Mouse (Mus musculus) heart, postnatal 0 days (tissue): Measurements from ENCODE around the gene Atp13a1. TPM values are rescaled to one million over a fixed set of nuclear protein-coding genes. Genes with fewer than 3 reads are reported as not detected.

ENCODE experiments used
- ATAC-seq: fragments of 200-750 bp; cut with Nextera tagmentation; 2 replicates; pipeline ENCODE4 v1.8.0; 2017; ENCODE audit warnings: low read depth, moderate number of reproducible peaks, moderate library complexity; ENCODE audit not compliant: insufficient read depth
- DNase-seq: peaks from one replicate; pipeline ENCODE4 v3.0.0-alpha.2; 2016; ENCODE audit warnings: low spot score
- H3K27ac ChIP-seq: fragments of 300-500 bp; sonication (generic); 2 replicates; pipeline ENCODE4 v1.5.1; 2014; ENCODE audit warnings: low read depth, mild to moderate bottlenecking
- H3K27me3 ChIP-seq: fragments of 300-500 bp; sonication (generic); 2 replicates; pipeline ENCODE4 v1.6.1; 2014; ENCODE audit warnings: low read length, mixed read lengths; ENCODE audit not compliant: control insufficient read depth, insufficient read depth
- H3K36me3 ChIP-seq: fragments of 300-500 bp; sonication (generic); replicated peaks from 2 replicates; pipeline ENCODE4 v1.6.1; 2014; ENCODE audit warnings: low read length, mixed read lengths; ENCODE audit not compliant: control insufficient read depth, insufficient read depth
- H3K4me1 ChIP-seq: fragments of 300-500 bp; sonication (generic); 2 replicates; pipeline ENCODE4 v1.6.1; 2014; ENCODE audit warnings: antibody characterized with exemption; ENCODE audit not compliant: control insufficient read depth, insufficient read depth
- H3K4me2 ChIP-seq: fragments of 300-500 bp; sonication (generic); 2 replicates; pipeline ENCODE4 v1.6.1; 2014; ENCODE audit warnings: low read depth, mild to moderate bottlenecking, low read length, moderate library complexity
- H3K4me3 ChIP-seq: fragments of 300-500 bp; sonication (generic); 2 replicates; pipeline ENCODE4 v1.5.1; 2014; ENCODE audit warnings: low read depth, low read length
- H3K9ac ChIP-seq: fragments of 300-500 bp; sonication (generic); replicated peaks from 2 replicates; pipeline ENCODE4 v1.6.1; 2014; ENCODE audit warnings: low read depth, low read length, mixed read lengths
- H3K9me3 ChIP-seq: fragments of 300-500 bp; sonication (generic); replicated peaks from 2 replicates; pipeline ENCODE4 v1.6.1; 2016; ENCODE audit warnings: low read length; ENCODE audit not compliant: control insufficient read depth
- CTCF ChIP-seq: IDR thresholded peaks from 2 replicates; pipeline ENCODE4 v1.5.1; 2016; ENCODE audit warnings: antibody characterized with exemption, control low read depth, low read depth
- EP300 ChIP-seq: IDR thresholded peaks from 2 replicates; pipeline ENCODE4 v1.6.1; 2016; ENCODE audit warnings: antibody characterized with exemption, low read depth
- WGBS: fragments of 180-500 bp; shearing (Covaris S2); extraction: QIAGEN DNeasy Blood & Tissue Kit; methylation state at CpG from one replicate; pipeline ENCODE4 v1.1.7; 2014; 5-methylcytosine and 5-hydroxymethylcytosine counted together
- polyA plus RNA-seq: library from polyadenylated mRNA; unstranded; fragments of >200 nt; fragmentation: Nextera tagmentation; extraction: Ambion mirVana; gene quantifications from 2 replicates; pipeline ENCODE4 v1.2.1, GENCODE M21; 2015
- total RNA-seq: library from RNA; depleted of rRNA; stranded (reverse); fragments of >200 nt; gene quantifications from 2 replicates; pipeline ENCODE4 v1.2.3, GENCODE M21; 2014; ENCODE audit warnings: low replicate concordance

Gene Atp13a1
- total and polyA plus RNA-seq, 2 experiments from 2014 or later: 13.5 to 44.0 TPM

GRCm38 (mm10) chr8:69777111-69777510 lies 13.9 kb upstream of the Atp13a1 start:
- 62% methylated on average over 7 of the region's 12 CpGs for WGBS
- H3K9me3 ChIP-seq: no peaks in the 10 kb centered on the region
- H3K4me2 ChIP-seq: no peak overlapping the region
- DNase-seq: no peak
- H3K4me3 ChIP-seq: no peak overlapping the region
- peaks cover 19% of the 10 kb centered on the region; the same call in 1 of the 2 replicates for H3K4me1 ChIP-seq
- H3K27me3 ChIP-seq: no peaks in the 10 kb centered on the region
- H3K9ac ChIP-seq: no peak overlapping the region
- TF ChIP-seq EP300: no peak
- TF ChIP-seq CTCF: no peak
- no peak overlapping the region for H3K27ac ChIP-seq
- ATAC-seq: no peak
- H3K36me3 ChIP-seq: 0 out of 2 replicates have a peak, but pooled peaks cover 3% of the 10 kb centered on the region

GRCm38 (mm10) chr8:69789105-69789504 lies 1.9 kb upstream of the Atp13a1 start:
- Histone ChIP-seq H3K27me3 (no peaks in the 10 kb centered on the region), H3K9ac (no peak overlapping the region), H3K9me3 (no peaks in the 10 kb centered on the region), H3K27ac (no peak overlapping the region), H3K4me3 (no peak overlapping the region), H3K4me1 (peaks cover 18% of the 10 kb centered on the region), H3K36me3 (peaks cover 7% of the 10 kb centered on the region; the same call in 1 of the 2 replicates), H3K4me2 (no peak overlapping the region)
- no peak for TF ChIP-seq CTCF
- TF ChIP-seq EP300: no peak
- ATAC-seq: no peak
- WGBS: 83% methylated on average over 5 of the region's 5 CpGs
- DNase-seq: no peak

DNA sequence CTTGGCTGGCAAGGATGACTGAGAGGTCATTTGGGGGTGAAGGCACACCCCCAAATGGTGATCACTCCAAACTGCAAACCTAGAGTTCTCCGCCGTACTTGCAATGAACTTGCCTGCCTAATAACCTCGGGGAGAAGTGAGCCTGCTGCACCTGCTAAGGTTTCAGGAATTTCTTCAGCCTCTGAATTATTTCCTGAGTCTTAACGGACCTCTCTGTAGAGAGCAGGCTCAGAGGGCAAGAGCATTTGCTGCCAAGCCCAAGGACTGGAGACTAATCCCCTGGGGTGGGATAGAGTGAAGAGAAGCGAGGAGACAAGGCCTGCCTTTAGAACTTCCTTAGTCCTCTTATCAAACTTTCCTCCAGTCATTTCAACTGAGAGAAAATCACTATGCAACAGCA lies 1.2 kb upstream of the Atp13a1 start:
- no peak overlapping the region for H3K4me3 ChIP-seq
- DNase-seq: no peak

DNA sequence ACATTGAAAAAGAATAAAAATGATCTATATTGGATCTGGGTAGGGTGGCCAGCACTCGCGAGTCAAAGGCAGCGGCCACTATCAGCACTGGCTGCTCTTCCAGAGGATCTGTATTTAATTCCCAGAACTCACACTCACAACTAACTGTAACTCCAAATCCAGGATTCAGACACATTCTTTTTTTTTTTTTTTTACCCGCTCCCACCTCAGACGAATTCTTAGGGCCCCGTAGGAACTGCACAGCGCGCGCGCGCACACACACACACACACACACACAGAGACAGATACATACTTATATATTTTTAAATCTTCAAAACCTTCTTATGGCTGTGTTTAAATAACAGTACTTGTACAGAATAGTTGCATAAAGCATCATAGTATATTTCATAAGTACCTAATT lies 599 bp upstream of the Atp13a1 start:
- ATAC-seq (no peak), DNase-seq (no peak)
- H3K27me3 ChIP-seq: no peaks in the 10 kb centered on the region

More for the DNA sequence above, 1.2 kb upstream of the Atp13a1 start:
- no peaks in the 10 kb centered on the region for H3K27me3 ChIP-seq
- peaks cover 13% of the 10 kb centered on the region for H3K36me3 ChIP-seq
- H3K9me3 ChIP-seq: no peaks in the 10 kb centered on the region
- H3K9ac ChIP-seq: peak overlapping the region; percentile 94; the same call in 1 of the 2 replicates
- WGBS: 66% methylated on average over 5 of the region's 5 CpGs
- H3K4me1 ChIP-seq: peaks cover 18% of the 10 kb centered on the region
- ATAC-seq: no peak
- no peak for TF ChIP-seq CTCF
- no peak for TF ChIP-seq EP300
- H3K4me2 ChIP-seq: no peak overlapping the region
- no peak overlapping the region for H3K27ac ChIP-seq

GRCm38 (mm10) chr8:69791415-69792068 lies 579 bp downstream of the Atp13a1 start:
- Histone ChIP-seq H3K4me3 (peak overlapping the region; percentile 98), H3K4me2 (peak overlapping the region; percentile 97), H3K4me1 (peaks cover 18% of the 10 kb centered on the region), H3K27ac (peak overlapping the region; percentile 90), H3K27me3 (no peaks in the 10 kb centered on the region), H3K9me3 (no peaks in the 10 kb centered on the region), H3K36me3 (peaks cover 32% of the 10 kb centered on the region), H3K9ac (peak overlapping the region; percentile 94)
- no peak for TF ChIP-seq CTCF
- no peak for TF ChIP-seq EP300
- DNase-seq (no peak), ATAC-seq (peak; percentile 53)
- WGBS: 1% methylated on average over 44 of the region's 48 CpGs

More for the DNA sequence above, 599 bp upstream of the Atp13a1 start:
- Histone ChIP-seq H3K9ac (peak overlapping the region; percentile 94), H3K9me3 (no peaks in the 10 kb centered on the region), H3K27ac (peak overlapping the region; percentile 90), H3K4me2 (peak overlapping the region; percentile 97), H3K4me3 (peak overlapping the region; percentile 98), H3K36me3 (peaks cover 20% of the 10 kb centered on the region), H3K4me1 (peaks cover 18% of the 10 kb centered on the region)
- TF ChIP-seq EP300: no peak
- TF ChIP-seq CTCF: no peak
- WGBS: 30% methylated on average over 11 of the region's 11 CpGs

DNA sequence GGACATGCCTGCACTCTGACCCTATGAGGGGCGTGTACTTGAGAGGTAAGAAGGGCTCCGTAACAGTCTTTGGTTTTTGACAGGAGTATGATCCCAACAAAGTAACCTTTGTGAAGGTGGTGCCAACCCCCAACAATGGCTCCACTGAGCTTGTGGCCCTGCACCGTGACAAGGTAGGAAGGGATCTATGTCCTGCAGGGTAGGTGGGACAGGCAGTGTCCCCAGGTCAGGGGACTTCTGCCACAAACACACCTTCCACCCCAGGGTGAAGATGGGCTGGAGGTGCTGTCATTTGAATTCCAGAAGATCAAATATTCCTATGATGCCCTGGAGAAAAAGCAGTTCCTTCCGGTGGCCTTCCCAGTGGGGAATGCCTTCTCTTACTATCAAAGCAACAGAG lies 2.7 kb downstream of the Atp13a1 start:
- WGBS: 89% methylated on average over 4 of the region's 4 CpGs
- peaks cover 18% of the 10 kb centered on the region for H3K4me1 ChIP-seq
- no peak overlapping the region for H3K9ac ChIP-seq
- no peak overlapping the region for H3K4me3 ChIP-seq
- ATAC-seq (no peak), DNase-seq (no peak)
- H3K36me3 ChIP-seq: peaks cover 53% of the 10 kb centered on the region
- no peaks in the 10 kb centered on the region for H3K9me3 ChIP-seq
- no peak overlapping the region for H3K27ac ChIP-seq
- no peaks in the 10 kb centered on the region for H3K27me3 ChIP-seq
- H3K4me2 ChIP-seq: no peak overlapping the region
- TF ChIP-seq CTCF (no peak), EP300 (no peak)
